Mouse (Mus musculus) cerebellum, adult 2 months (tissue): ENCODE measurements around the gene Nip7.

ENCODE experiments used
- CTCF ChIP-seq: fragments of 200-500 bp; IDR thresholded peaks from 2 replicates; pipeline ENCODE4 v1.5.1; 2011; ENCODE audit warnings: low read depth, mild to moderate bottlenecking, control low read depth, low read length, moderate library complexity, borderline replicate concordance; ENCODE audit not compliant: insufficient read depth
- POLR2A ChIP-seq: fragments of 200-500 bp; IDR thresholded peaks from 2 replicates; pipeline ENCODE4 v1.6.1; 2011; ENCODE audit warnings: low read length, control low read depth, borderline replicate concordance; ENCODE audit not compliant: insufficient read depth

DNA sequence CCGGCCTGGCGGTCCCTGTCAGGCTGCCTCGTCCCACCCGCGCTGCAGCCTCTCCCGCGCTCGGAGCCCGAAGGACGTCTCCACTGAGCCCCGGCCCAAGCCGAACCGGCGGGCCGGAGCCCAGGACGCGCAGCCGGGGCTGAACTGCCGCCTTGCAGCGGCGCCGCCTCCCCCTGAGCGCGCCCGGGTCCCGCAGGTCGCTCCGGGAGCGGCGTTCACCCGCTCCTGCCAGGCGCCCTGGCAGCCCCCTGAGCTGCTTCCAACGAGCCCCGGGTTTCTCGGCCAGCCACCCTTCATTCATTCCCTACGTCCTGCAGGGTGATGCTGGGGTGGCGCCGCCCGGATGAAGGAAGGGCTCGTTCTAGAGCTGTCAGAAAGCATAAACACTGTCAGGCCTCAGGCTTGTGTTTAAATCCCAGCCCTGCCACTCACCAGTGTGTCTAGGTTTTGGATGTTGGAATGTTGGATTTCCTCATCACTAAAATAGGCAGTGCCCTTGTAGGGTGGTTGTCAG lies 25.0 kb upstream of the Nip7 start:
- TF ChIP-seq POLR2A (no peak), CTCF (no peak)
